Mouse (Mus musculus) 3134 (cell line): ENCODE measurements around the gene Gp9.
"Not testable (repeated sequence)": the region's sequence is repeated elsewhere in the genome, so short reads cannot be mapped to it uniquely, and the experiment has no call there.

Experiments used
- DNase-seq: peaks from one replicate; pipeline ENCODE4 v3.0.0-alpha.2; 2011; ENCODE audit warnings: low spot score; ENCODE audit not compliant: insufficient read length; ENCODE audit errors: extremely low read depth

Gp9 gene

GRCm38 (mm10) chr6:87748531-87748930 is 29.3 kb upstream of the Gp9 start:
- no peak for DNase-seq

GRCm38 (mm10) chr6:87750184-87750910 is 27.5 kb upstream of the Gp9 start:
- DNase-seq = no peak

GRCm38 (mm10) chr6:87751574-87751973 is 26.3 kb upstream of the Gp9 start:
- no peak for DNase-seq

GRCm38 (mm10) chr6:87755196-87755595 is 22.7 kb upstream of the Gp9 start:
- no peak for DNase-seq

- no peak for DNase-seq
Observed at GRCm38 (mm10) chr6:87756896-87757295, 21.0 kb upstream of the Gp9 start.

- DNase-seq = no peak
Observed at GRCm38 (mm10) chr6:87759404-87759803, 18.5 kb upstream of the Gp9 start.

GRCm38 (mm10) chr6:87759850-87760249 is 18.0 kb upstream of the Gp9 start:
- no peak for DNase-seq

- no peak for DNase-seq
Observed at GRCm38 (mm10) chr6:87762161-87762560, 15.7 kb upstream of the Gp9 start.

GRCm38 (mm10) chr6:87763376-87764280 is 14.2 kb upstream of the Gp9 start:
- no peak for DNase-seq

- DNase-seq = not testable (repeated sequence)
Observed at GRCm38 (mm10) chr6:87764296-87764695, 13.6 kb upstream of the Gp9 start.

GRCm38 (mm10) chr6:87770626-87771025 is 7.2 kb upstream of the Gp9 start:
- no peak for DNase-seq

- no peak for DNase-seq
Observed at GRCm38 (mm10) chr6:87774466-87774865, 3.4 kb upstream of the Gp9 start.

- DNase-seq = no peak
Observed at GRCm38 (mm10) chr6:87774909-87775308, 3.0 kb upstream of the Gp9 start.

GRCm38 (mm10) chr6:87775588-87776245 is 2.2 kb upstream of the Gp9 start:
- DNase-seq = no peak

- DNase-seq = no peak
Observed at GRCm38 (mm10) chr6:87776663-87777062, 1.2 kb upstream of the Gp9 start.

GRCm38 (mm10) chr6:87778294-87779173 is 662 bp downstream of the Gp9 start:
- DNase-seq = no peak

GRCm38 (mm10) chr6:87779174-87780165 is 1.6 kb downstream of the Gp9 start:
- peak; percentile 72 for DNase-seq

GRCm38 (mm10) chr6:87780546-87781301 is 2.9 kb downstream of the Gp9 start:
- no peak for DNase-seq
